Mouse (Mus musculus): ENCODE measurements at regions not wholly inside any gene's neighbourhood (a gene's known extent, or its start where the extent isn't known, plus 50 kb on each side); places are given as distances from the start of the nearest gene placed in this dataset.

GRCm38 (mm10) chr3:41857446-41857845 is 115.0 kb downstream of the D3Ertd751e start:
- WGBS = 60% methylated on average over 2 of the region's 2 CpGs
- no peaks in the 10 kb centered on the region for H3K9me3 ChIP-seq (ENCODE audit: control insufficient read depth, low read length)

GRCm38 (mm10) chr3:41862674-41863073 is 120.3 kb downstream of the D3Ertd751e start:
- H3K9me3 ChIP-seq (ENCODE audit: control insufficient read depth, low read length) = no peaks in the 10 kb centered on the region
- H3K9ac ChIP-seq (ENCODE audit: low read length) = no peak overlapping the region
- no peak overlapping the region for H3K27ac ChIP-seq (replicated peaks in 1 of 2; ENCODE audit: control insufficient read depth in 1 of 2, insufficient read depth in 1 of 2, low read depth in 2 of 2, low read length in 2 of 2)
- no peak overlapping the region for H3K4me3 ChIP-seq (ENCODE audit: control insufficient read depth in 1 of 2, insufficient read depth in 1 of 2, low read depth in 1 of 2, low read length in 2 of 2)
- H3K4me1 ChIP-seq (ENCODE audit: control insufficient read depth in 2 of 2, insufficient read depth in 2 of 2, low read length in 2 of 2) = no peaks in the 10 kb centered on the region
- no peaks in the 10 kb centered on the region for H3K36me3 ChIP-seq (ENCODE audit: control insufficient read depth, insufficient read depth, low read length)
- no peak overlapping the region for H3K4me2 ChIP-seq (ENCODE audit: low read length)
- no peaks in the 10 kb centered on the region for H3K27me3 ChIP-seq (ENCODE audit: control insufficient read depth, insufficient read depth, low read length)
- no peak for ATAC-seq (ENCODE audit: insufficient number of reproducible peaks, insufficient read depth, low FRiP score, low read depth)

More at GRCm38 (mm10) chr3:41857446-41857845, 115.0 kb downstream of the D3Ertd751e start:
- H3K36me3 ChIP-seq (ENCODE audit: control insufficient read depth, insufficient read depth, low read length) = no peaks in the 10 kb centered on the region
- H3K4me2 ChIP-seq (ENCODE audit: low read length) = no peak overlapping the region
- no peak for ATAC-seq (ENCODE audit: insufficient number of reproducible peaks, insufficient read depth, low FRiP score, low read depth)
- H3K27me3 ChIP-seq (ENCODE audit: control insufficient read depth, insufficient read depth, low read length) = no peaks in the 10 kb centered on the region
- no peak overlapping the region for H3K27ac ChIP-seq (replicated peaks in 1 of 2; ENCODE audit: control insufficient read depth in 1 of 2, insufficient read depth in 1 of 2, low read depth in 2 of 2, low read length in 2 of 2)
- no peaks in the 10 kb centered on the region for H3K4me1 ChIP-seq (ENCODE audit: control insufficient read depth in 2 of 2, insufficient read depth in 2 of 2, low read length in 2 of 2)
- no peak overlapping the region for H3K4me3 ChIP-seq (ENCODE audit: control insufficient read depth in 1 of 2, insufficient read depth in 1 of 2, low read depth in 1 of 2, low read length in 2 of 2)
- H3K9ac ChIP-seq (ENCODE audit: low read length) = no peak overlapping the region

- Histone ChIP-seq H3K9ac (ENCODE audit: low read length) (no peak overlapping the region), H3K9me3 (ENCODE audit: control insufficient read depth, low read length) (no peaks in the 10 kb centered on the region), H3K36me3 (ENCODE audit: control insufficient read depth, insufficient read depth, low read length) (no peaks in the 10 kb centered on the region), H3K4me3 (ENCODE audit: control insufficient read depth in 1 of 2, insufficient read depth in 1 of 2, low read depth in 1 of 2, low read length in 2 of 2) (no peak overlapping the region), H3K27ac (replicated peaks in 1 of 2; ENCODE audit: control insufficient read depth in 1 of 2, insufficient read depth in 1 of 2, low read depth in 2 of 2, low read length in 2 of 2) (no peak overlapping the region), H3K27me3 (ENCODE audit: control insufficient read depth, insufficient read depth, low read length) (no peaks in the 10 kb centered on the region), H3K4me1 (ENCODE audit: control insufficient read depth in 2 of 2, insufficient read depth in 2 of 2, low read length in 2 of 2) (no peaks in the 10 kb centered on the region), H3K4me2 (ENCODE audit: low read length) (no peak overlapping the region)
- WGBS = 72% methylated on average over 6 of the region's 6 CpGs
- ATAC-seq (ENCODE audit: insufficient number of reproducible peaks, insufficient read depth, low FRiP score, low read depth) = no peak
These were observed 166.5 kb downstream of the D3Ertd751e start for GRCm38 (mm10) chr3:41908952-41909351.

- H3K4me2 ChIP-seq (ENCODE audit: low read length) = no peak overlapping the region
- H3K27ac ChIP-seq (replicated peaks in 1 of 2; ENCODE audit: control insufficient read depth in 1 of 2, insufficient read depth in 1 of 2, low read depth in 2 of 2, low read length in 2 of 2) = no peak overlapping the region
- no peaks in the 10 kb centered on the region for H3K36me3 ChIP-seq (ENCODE audit: control insufficient read depth, insufficient read depth, low read length)
- WGBS = 69% methylated on average over 2 of the region's 2 CpGs
- H3K4me3 ChIP-seq (ENCODE audit: control insufficient read depth in 1 of 2, insufficient read depth in 1 of 2, low read depth in 1 of 2, low read length in 2 of 2) = no peak overlapping the region
- ATAC-seq (ENCODE audit: insufficient number of reproducible peaks, insufficient read depth, low FRiP score, low read depth) = no peak
- H3K27me3 ChIP-seq (ENCODE audit: control insufficient read depth, insufficient read depth, low read length) = no peaks in the 10 kb centered on the region
- H3K9ac ChIP-seq (ENCODE audit: low read length) = no peak overlapping the region
- H3K4me1 ChIP-seq (ENCODE audit: control insufficient read depth in 2 of 2, insufficient read depth in 2 of 2, low read length in 2 of 2) = no peaks in the 10 kb centered on the region
- no peaks in the 10 kb centered on the region for H3K9me3 ChIP-seq (ENCODE audit: control insufficient read depth, low read length)
These were observed 170.8 kb downstream of the D3Ertd751e start for GRCm38 (mm10) chr3:41913190-41913589.

GRCm38 (mm10) chr3:41939843-41940242 is 197.4 kb downstream of the D3Ertd751e start:
- H3K27ac ChIP-seq (replicated peaks in 1 of 2; ENCODE audit: control insufficient read depth in 1 of 2, insufficient read depth in 1 of 2, low read depth in 2 of 2, low read length in 2 of 2) = no peak overlapping the region
- 57% methylated on average over 4 of the region's 4 CpGs for WGBS
- H3K4me2 ChIP-seq (ENCODE audit: low read length) = no peak overlapping the region
- H3K9me3 ChIP-seq (ENCODE audit: control insufficient read depth, low read length) = no peaks in the 10 kb centered on the region
- ATAC-seq (ENCODE audit: insufficient number of reproducible peaks, insufficient read depth, low FRiP score, low read depth) = no peak
- H3K4me1 ChIP-seq (ENCODE audit: control insufficient read depth in 2 of 2, insufficient read depth in 2 of 2, low read length in 2 of 2) = peaks cover 3 to 6% of the 10 kb centered on the region in 2 experiments; a peak in 2 of 4 replicates
- H3K27me3 ChIP-seq (ENCODE audit: control insufficient read depth, insufficient read depth, low read length) = no peaks in the 10 kb centered on the region
- H3K36me3 ChIP-seq (ENCODE audit: control insufficient read depth, insufficient read depth, low read length) = no peaks in the 10 kb centered on the region
- no peak overlapping the region for H3K4me3 ChIP-seq (ENCODE audit: control insufficient read depth in 1 of 2, insufficient read depth in 1 of 2, low read depth in 1 of 2, low read length in 2 of 2)
- H3K9ac ChIP-seq (ENCODE audit: low read length) = no peak overlapping the region

- ATAC-seq (ENCODE audit: insufficient number of reproducible peaks, insufficient read depth, low FRiP score, low read depth) = no peak
- WGBS = 13% methylated on average over 6 of the region's 6 CpGs
- no peak overlapping the region for H3K4me3 ChIP-seq (ENCODE audit: control insufficient read depth in 1 of 2, insufficient read depth in 1 of 2, low read depth in 1 of 2, low read length in 2 of 2)
- H3K36me3 ChIP-seq (ENCODE audit: control insufficient read depth, insufficient read depth, low read length) = no peaks in the 10 kb centered on the region
- no peak overlapping the region for H3K27ac ChIP-seq (replicated peaks in 1 of 2; ENCODE audit: control insufficient read depth in 1 of 2, insufficient read depth in 1 of 2, low read depth in 2 of 2, low read length in 2 of 2)
- H3K4me1 ChIP-seq (ENCODE audit: control insufficient read depth in 2 of 2, insufficient read depth in 2 of 2, low read length in 2 of 2) = peaks cover 3 to 6% of the 10 kb centered on the region in 2 experiments; a peak in 2 of 4 replicates
- no peaks in the 10 kb centered on the region for H3K27me3 ChIP-seq (ENCODE audit: control insufficient read depth, insufficient read depth, low read length)
- no peak overlapping the region for H3K4me2 ChIP-seq (ENCODE audit: low read length)
- H3K9me3 ChIP-seq (ENCODE audit: control insufficient read depth, low read length) = no peaks in the 10 kb centered on the region
- H3K9ac ChIP-seq (ENCODE audit: low read length) = no peak overlapping the region
These were observed 200.6 kb downstream of the D3Ertd751e start for GRCm38 (mm10) chr3:41942964-41943363.

GRCm38 (mm10) chr3:41949404-41949803 is 207.0 kb downstream of the D3Ertd751e start:
- Histone ChIP-seq H3K36me3 (ENCODE audit: control insufficient read depth, insufficient read depth, low read length) (no peaks in the 10 kb centered on the region), H3K27me3 (ENCODE audit: control insufficient read depth, insufficient read depth, low read length) (no peaks in the 10 kb centered on the region), H3K27ac (replicated peaks in 1 of 2; ENCODE audit: control insufficient read depth in 1 of 2, insufficient read depth in 1 of 2, low read depth in 2 of 2, low read length in 2 of 2) (no peak overlapping the region), H3K9ac (ENCODE audit: low read length) (no peak overlapping the region), H3K4me1 (ENCODE audit: control insufficient read depth in 2 of 2, insufficient read depth in 2 of 2, low read length in 2 of 2) (no peaks in the 10 kb centered on the region), H3K4me3 (ENCODE audit: control insufficient read depth in 1 of 2, insufficient read depth in 1 of 2, low read depth in 1 of 2, low read length in 2 of 2) (no peak overlapping the region), H3K4me2 (ENCODE audit: low read length) (no peak overlapping the region), H3K9me3 (ENCODE audit: control insufficient read depth, low read length) (no peaks in the 10 kb centered on the region)
- ATAC-seq (ENCODE audit: insufficient number of reproducible peaks, insufficient read depth, low FRiP score, low read depth) = no peak
- 84% methylated on average over 2 of the region's 2 CpGs for WGBS

- Histone ChIP-seq H3K36me3 (ENCODE audit: control insufficient read depth, insufficient read depth, low read length) (no peaks in the 10 kb centered on the region), H3K4me1 (ENCODE audit: control insufficient read depth in 2 of 2, insufficient read depth in 2 of 2, low read length in 2 of 2) (no peaks in the 10 kb centered on the region), H3K4me3 (ENCODE audit: control insufficient read depth in 1 of 2, insufficient read depth in 1 of 2, low read depth in 1 of 2, low read length in 2 of 2) (no peak overlapping the region), H3K9ac (ENCODE audit: low read length) (no peak overlapping the region), H3K27ac (replicated peaks in 1 of 2; ENCODE audit: control insufficient read depth in 1 of 2, insufficient read depth in 1 of 2, low read depth in 2 of 2, low read length in 2 of 2) (no peak overlapping the region), H3K4me2 (ENCODE audit: low read length) (no peak overlapping the region), H3K9me3 (ENCODE audit: control insufficient read depth, low read length) (0 out of 2 replicates have a peak, but pooled peaks cover 2% of the 10 kb centered on the region), H3K27me3 (ENCODE audit: control insufficient read depth, insufficient read depth, low read length) (no peaks in the 10 kb centered on the region)
- 47% methylated on average over 3 of the region's 3 CpGs for WGBS
- ATAC-seq (ENCODE audit: insufficient number of reproducible peaks, insufficient read depth, low FRiP score, low read depth) = no peak
These were observed 215.0 kb downstream of the D3Ertd751e start for GRCm38 (mm10) chr3:41957385-41957784.

All from heart, embryonic 14.5 days (tissue).